In the genomic region with DNA sequence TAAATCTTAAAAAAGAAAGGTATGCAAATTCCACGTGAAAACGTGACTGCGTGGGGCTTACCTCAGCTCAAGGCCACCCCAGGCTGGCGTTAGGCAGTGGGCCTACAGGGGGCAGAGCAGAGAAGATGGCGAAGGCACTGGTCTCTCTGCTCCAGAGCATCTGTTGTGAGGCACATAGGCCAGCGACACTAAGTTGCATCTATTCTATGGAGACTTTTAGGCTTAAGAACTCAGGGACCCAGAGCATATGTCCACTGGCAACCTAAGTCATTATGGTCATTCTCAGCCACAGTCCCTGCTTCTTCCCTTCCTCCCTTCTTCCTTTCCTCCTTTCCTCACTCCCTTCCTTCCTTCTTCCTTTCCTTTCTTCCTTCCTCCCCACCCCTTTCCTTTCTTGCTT, we compare ENCODE assay signal across 14 mouse cellular contexts.
"Had no signal": no experiment of that assay in that cellular context is flagged by ENCODE, and none has a peak within 500 bp of the region (broad histone marks: within the 10 kb centered on the region; RNA-seq: fewer than 3 reads in every experiment).

No protein-coding gene starts in this region.

- H3K36me3 ChIP-seq: limb, embryonic 10.5 days; limb, embryonic 13.5 days; liver, embryonic 13.5 days had no signal

- ATAC-seq: liver, postnatal 0 days had no signal

- H3K27ac ChIP-seq: limb, embryonic 10.5 days; limb, embryonic 13.5 days; liver, embryonic 13.5 days had no signal

- DNase-seq: kidney, adult 2 months; kidney, postnatal 10 days; kidney, postnatal 36 days; layer of hippocampus, adult 9-11 months; liver; liver, embryonic 13.5 days; liver, postnatal 0 days; lung, embryonic 14.5 days; lung, postnatal 10 days; lung, postnatal 4 days; midbrain, embryonic 14.5 days; thymus, postnatal 25 days had no signal

- H3K9ac ChIP-seq: liver, embryonic 13.5 days; liver, postnatal 0 days; lung, embryonic 14.5 days had no signal

- H3K4me3 ChIP-seq: limb, embryonic 10.5 days; limb, embryonic 13.5 days; liver, embryonic 13.5 days had no signal

- H3K9me3 ChIP-seq: limb, embryonic 10.5 days; liver, embryonic 13.5 days had no signal

- H3K4me2 ChIP-seq: liver, embryonic 13.5 days; lung, embryonic 14.5 days had no signal
